ENCODE assay signal across 16 mouse cellular contexts in genomic region chr12:112463209-112463608, GRCm38 (mm10). TPM values are rescaled to one million over a fixed set of nuclear protein-coding genes. Genes with fewer than 3 reads are reported as not detected.
A peak's percentile ranks its signal among the peaks of the same experiment; 100 is the strongest.
DNase-seq lines count a peak whose midpoint lies in the region; ATAC-seq and TF ChIP-seq lines count a peak whose summit lies in the region.
"Had no signal": no experiment of that assay in that cellular context is flagged by ENCODE, and none has a peak within 500 bp of the region (broad histone marks: within the 10 kb centered on the region; RNA-seq: fewer than 3 reads in every experiment).

No protein-coding gene starts in this region.

- H3K9ac ChIP-seq in kidney, embryonic 15.5 days = no peak overlapping the region
- H3K9ac ChIP-seq in MEL (ENCODE audit: control insufficient read depth, low read depth, low read length, poor library complexity, severe bottlenecking) = no peak overlapping the region
- H3K9ac ChIP-seq in liver, postnatal 0 days (replicated peaks) = no peak overlapping the region
- H3K9ac ChIP-seq: limb, embryonic 12.5 days had no signal

- 82% methylated on average over 4 of the region's 4 CpGs for WGBS in kidney, adult 2 months
- 82% methylated on average over 4 of the region's 4 CpGs for WGBS in kidney, embryonic 15.5 days
- WGBS in liver, postnatal 0 days (ENCODE audit: insufficient replicate concordance) = 70% methylated on average over 4 of the region's 4 CpGs

- H3K9me3 ChIP-seq in kidney, embryonic 15.5 days (replicated peaks) = no peaks in the 10 kb centered on the region
- H3K9me3 ChIP-seq in MEL (replicated peaks; ENCODE audit: insufficient read depth, low read length) = no peaks in the 10 kb centered on the region
- H3K9me3 ChIP-seq in liver, postnatal 0 days (ENCODE audit: low read length) = no peaks in the 10 kb centered on the region
- H3K9me3 ChIP-seq: limb, embryonic 12.5 days had no signal

- H3K79me2 ChIP-seq in MEL (ENCODE audit: control insufficient read depth, insufficient read depth, low read length, poor library complexity) = no peaks in the 10 kb centered on the region

- no peaks in the 10 kb centered on the region for H3K27me3 ChIP-seq in kidney, adult 2 months (replicated peaks; ENCODE audit: control insufficient read depth, insufficient read depth, low read length)
- H3K27me3 ChIP-seq in kidney, embryonic 15.5 days = peaks cover 55% of the 10 kb centered on the region
- no peaks in the 10 kb centered on the region for H3K27me3 ChIP-seq in testis, adult 2 months (ENCODE audit: control insufficient read depth, insufficient read depth, low read length)
- no peaks in the 10 kb centered on the region for H3K27me3 ChIP-seq in MEL (ENCODE audit: control insufficient read depth in 1 of 2, insufficient read depth in 2 of 2, low read length in 2 of 2)
- no peaks in the 10 kb centered on the region for H3K27me3 ChIP-seq in liver, postnatal 0 days (ENCODE audit: insufficient read depth, low read length)

- TF ChIP-seq RAD21 in MEL (IDR thresholded peaks at IDR 0.05; ENCODE audit: low read depth, low read length) = peak; percentile 46

- TF ChIP-seq EP300 in MEL (IDR thresholded peaks at IDR 0.05; ENCODE audit: low read depth in 1 of 2, low read length in 2 of 2) = no peak
- no peak for TF ChIP-seq EP300 in liver, postnatal 0 days (IDR thresholded peaks at IDR 0.05; ENCODE audit: low read depth)

- H3K4me2 ChIP-seq in kidney, embryonic 15.5 days = no peak overlapping the region
- H3K4me2 ChIP-seq in liver, postnatal 0 days (ENCODE audit: low read depth, low read length) = no peak overlapping the region
- H3K4me2 ChIP-seq: limb, embryonic 12.5 days had no signal

- no peak for TF ChIP-seq POLR2A in kidney, adult 2 months (IDR thresholded peaks at IDR 0.05; ENCODE audit: low read depth, low read length)
- TF ChIP-seq POLR2A in testis, adult 2 months (IDR thresholded peaks at IDR 0.05; ENCODE audit: control insufficient read depth, low read depth, low read length) = no peak
- TF ChIP-seq POLR2A in MEL (IDR thresholded peaks at IDR 0.05; ENCODE audit: control insufficient read depth in 1 of 2, insufficient read depth in 1 of 2, low read depth in 1 of 2, low read length in 2 of 2, poor library complexity in 1 of 2) = no peak

- TF ChIP-seq CTCF in kidney, adult 2 months (conservative IDR thresholded peaks at IDR 0.05; ENCODE audit: insufficient read depth, insufficient read length, low read depth, low read length) = 0 out of 2 replicates have a peak, but pooled peaks have one; percentile 11
- peak; percentile 37; the same call in 1 of the 2 replicates for TF ChIP-seq CTCF in testis, adult 2 months (IDR thresholded peaks at IDR 0.05; ENCODE audit: control insufficient read depth, insufficient read depth, insufficient replicate concordance, low read depth, low read length)
- peak; percentile 74 to 96 (median 82) for TF ChIP-seq CTCF in MEL (IDR thresholded peaks at IDR 0.05 in 2 of 3, conservative IDR thresholded peaks at IDR 0.05 in 1 of 3; ENCODE audit: control insufficient read depth in 1 of 3, insufficient read depth in 1 of 3, low read depth in 2 of 3, low read length in 3 of 3, poor library complexity in 1 of 3, severe bottlenecking in 1 of 3)
- peak; percentile 41 for TF ChIP-seq CTCF in liver, postnatal 0 days (IDR thresholded peaks at IDR 0.05; ENCODE audit: low read depth)

- H3K36me3 ChIP-seq in kidney, adult 2 months (ENCODE audit: control insufficient read depth, insufficient read depth, low read length) = no peaks in the 10 kb centered on the region
- H3K36me3 ChIP-seq in kidney, embryonic 15.5 days = no peaks in the 10 kb centered on the region
- H3K36me3 ChIP-seq in testis, adult 2 months (ENCODE audit: control insufficient read depth, insufficient read depth, low read length) = no peaks in the 10 kb centered on the region
- H3K36me3 ChIP-seq in MEL (ENCODE audit: control insufficient read depth in 1 of 2, insufficient read depth in 2 of 2, low read length in 2 of 2) = peaks cover 0 to 3% of the 10 kb centered on the region in 2 experiments; a peak in 1 of 4 replicates
- no peaks in the 10 kb centered on the region for H3K36me3 ChIP-seq in liver, postnatal 0 days (replicated peaks; ENCODE audit: insufficient read depth, low read length)
- H3K36me3 ChIP-seq: limb, embryonic 12.5 days had no signal

- H3K4me3 ChIP-seq in kidney, adult 2 months (ENCODE audit: insufficient read depth, low read depth, low read length) = no peak overlapping the region
- H3K4me3 ChIP-seq in kidney, embryonic 15.5 days (replicated peaks) = no peak overlapping the region
- no peak overlapping the region for H3K4me3 ChIP-seq in testis, adult 2 months (ENCODE audit: control insufficient read depth, low read depth, low read length)
- H3K4me3 ChIP-seq in MEL (ENCODE audit: control insufficient read depth in 1 of 2, insufficient read depth in 1 of 2, low read depth in 2 of 2, low read length in 2 of 2) = no peak overlapping the region
- no peak overlapping the region for H3K4me3 ChIP-seq in liver, postnatal 0 days (ENCODE audit: low read depth, low read length)
- H3K4me3 ChIP-seq: limb, embryonic 12.5 days had no signal

- no peak for ATAC-seq in kidney, embryonic 15.5 days (replicated peaks; ENCODE audit: low FRiP score)
- ATAC-seq in liver, postnatal 0 days = no peak

- H3K4me1 ChIP-seq in kidney, adult 2 months (ENCODE audit: control insufficient read depth, insufficient read depth, low read length) = no peaks in the 10 kb centered on the region
- peaks cover 15% of the 10 kb centered on the region; the same call in 1 of the 2 replicates for H3K4me1 ChIP-seq in kidney, embryonic 15.5 days
- H3K4me1 ChIP-seq in testis, adult 2 months (ENCODE audit: control insufficient read depth, insufficient read depth, low read length) = no peaks in the 10 kb centered on the region
- peaks cover 7 to 13% of the 10 kb centered on the region in 2 experiments; a peak in 3 of 4 replicates for H3K4me1 ChIP-seq in MEL (ENCODE audit: control insufficient read depth in 1 of 2, insufficient read depth in 2 of 2, low read length in 2 of 2)
- H3K4me1 ChIP-seq in liver, postnatal 0 days (ENCODE audit: insufficient read depth) = no peaks in the 10 kb centered on the region

- H3K27ac ChIP-seq in kidney, adult 2 months (ENCODE audit: insufficient read depth, low read depth, low read length) = no peak overlapping the region
- H3K27ac ChIP-seq in kidney, embryonic 15.5 days = no peak overlapping the region
- H3K27ac ChIP-seq in testis, adult 2 months (ENCODE audit: control insufficient read depth, insufficient read depth, low read depth, low read length) = no peak overlapping the region
- peak overlapping the region; percentile 86 for H3K27ac ChIP-seq in MEL (ENCODE audit: control insufficient read depth, low read depth, low read length)
- no peak overlapping the region for H3K27ac ChIP-seq in liver, postnatal 0 days (ENCODE audit: low read depth)
- H3K27ac ChIP-seq: limb, embryonic 12.5 days had no signal

- no peak for DNase-seq in kidney, adult 2 months
- DNase-seq in testis, postnatal 10 days (ENCODE audit: low spot score) = no peak
- DNase-seq in MEL (ENCODE audit: low read depth, low spot score) = peak; percentile 79
- DNase-seq in liver, postnatal 0 days = no peak
- no peak for DNase-seq in ovary, postnatal 36 days (ENCODE audit: low spot score)
- DNase-seq in layer of hippocampus, postnatal 25 days (ENCODE audit: extremely low spot score in 1 of 2, low spot score in 1 of 2) = no peak
- DNase-seq: adrenal gland, postnatal 36 days; cerebellum, adult 18-20 months; kidney, postnatal 14 days; lung, postnatal 10 days had no signal

TF ChIP-seq in MEL, 35 proteins besides CTCF, POLR2A, EP300 and RAD21:
- TF ChIP-seq UBTF (IDR thresholded peaks at IDR 0.05; ENCODE audit: borderline replicate concordance, insufficient read depth, low read depth, low read length) (no peak), TAL1 (IDR thresholded peaks at IDR 0.05; ENCODE audit: low read length) (no peak), MAZ (IDR thresholded peaks at IDR 0.05; ENCODE audit: low read depth, low read length) (0 out of 2 replicates have a peak, but pooled peaks have one; percentile 21), ZC3H11A (IDR thresholded peaks at IDR 0.05; ENCODE audit: low read depth, low read length) (peak; percentile 42), SMC3 (IDR thresholded peaks at IDR 0.05; ENCODE audit: low read depth, low read length) (peak; percentile 51), CHD1 (IDR thresholded peaks at IDR 0.05; ENCODE audit: low read depth, low read length) (no peak), BHLHE40 (IDR thresholded peaks at IDR 0.05; ENCODE audit: borderline replicate concordance, low read depth, low read length) (peak; percentile 90), MAX (IDR thresholded peaks at IDR 0.05; ENCODE audit: low read length) (peak; percentile 68), ETS1 (IDR thresholded peaks at IDR 0.05; ENCODE audit: low read depth, low read length) (no peak), MYC (IDR thresholded peaks at IDR 0.05; ENCODE audit: low read depth, low read length) (peak; percentile 91), TCF12 (IDR thresholded peaks at IDR 0.05; ENCODE audit: low read depth, low read length) (0 out of 2 replicates have a peak, but pooled peaks have one; percentile 1)

RNA-seq across cellular contexts. Expression of gene A530016L24Rik, which starts 26.0 kb away (rescaled TPM):
- polyA plus RNA-seq in kidney, adult 2 months (2012; rRNA removed) = 11.4 and 16.2 TPM in 2 replicates
- polyA plus RNA-seq in kidney, embryonic 15.5 days (2015; fragmentation: Nextera tagmentation; extraction: Ambion mirVana) = 0.22 and 0.44 TPM in 2 replicates
- 0.35 and 0.42 TPM in 2 replicates for polyA plus RNA-seq in testis, adult 2 months (2012; rRNA removed)
- total RNA-seq in MEL (2012; rRNA removed) = not detected in 2 replicates
- polyA plus RNA-seq in MEL (2012; ENCODE audit: insufficient read depth in 1 of 2, insufficient read length in 2 of 2, low read depth in 1 of 2, low replicate concordance in 2 of 2, missing spikeins in 1 of 2) = not detected
- 0.06 TPM in 1 of 2 replicates, not detected in the other for polyA plus RNA-seq in liver, postnatal 0 days (2015; fragmentation: Nextera tagmentation; extraction: Ambion mirVana)
- under 1 TPM; 0.32 to 0.56 TPM for total RNA-seq in layer of hippocampus, postnatal 25 days (2021)
- total RNA-seq: neutrophil, adult 5-6 weeks had no signal
- polyA plus RNA-seq: limb, embryonic 12.5 days had no signal

RNA-seq across cellular contexts. Expression of gene Tmem179, which starts 53.3 kb away (rescaled TPM):
- 0.45 and 1.0 TPM in 2 replicates for polyA plus RNA-seq in kidney, adult 2 months (2012; rRNA removed)
- 0.66 and 0.92 TPM in 2 replicates for polyA plus RNA-seq in kidney, embryonic 15.5 days (2015; fragmentation: Nextera tagmentation; extraction: Ambion mirVana)
- 2.1 and 2.5 TPM in 2 replicates for polyA plus RNA-seq in testis, adult 2 months (2012; rRNA removed)
- 0.08 TPM in 1 of 2 replicates, not detected in the other for total RNA-seq in MEL (2012; rRNA removed)
- under 1 TPM in 1 of 2 experiments, not detected in 1; 0.10 TPM for polyA plus RNA-seq in MEL (2012; ENCODE audit: insufficient read depth in 1 of 2, insufficient read length in 2 of 2, low read depth in 1 of 2, low replicate concordance in 2 of 2, missing spikeins in 1 of 2)
- polyA plus RNA-seq in liver, postnatal 0 days (2015; fragmentation: Nextera tagmentation; extraction: Ambion mirVana) = not detected in 2 replicates
- total RNA-seq in layer of hippocampus, postnatal 25 days (2021) = 100 to 1,000 TPM; 113 to 133 TPM
- total RNA-seq: heart, adult 8-10 months; heart, postnatal 25 days; neutrophil, adult 5-6 weeks had no signal

Comparison
In these comparisons a context has a peak if more than half of its experiments do, and no peak if none do; other contexts are left out.
1. CTCF ChIP-seq: peak in every context shown above with its lines; median percentile 82 in MEL; 41 in liver, postnatal 0 days; 37 in testis, adult 2 months; 11 in kidney, adult 2 months.